Mouse (Mus musculus): ENCODE data around the gene Mrgprf.

Gene Mrgprf

DNA sequence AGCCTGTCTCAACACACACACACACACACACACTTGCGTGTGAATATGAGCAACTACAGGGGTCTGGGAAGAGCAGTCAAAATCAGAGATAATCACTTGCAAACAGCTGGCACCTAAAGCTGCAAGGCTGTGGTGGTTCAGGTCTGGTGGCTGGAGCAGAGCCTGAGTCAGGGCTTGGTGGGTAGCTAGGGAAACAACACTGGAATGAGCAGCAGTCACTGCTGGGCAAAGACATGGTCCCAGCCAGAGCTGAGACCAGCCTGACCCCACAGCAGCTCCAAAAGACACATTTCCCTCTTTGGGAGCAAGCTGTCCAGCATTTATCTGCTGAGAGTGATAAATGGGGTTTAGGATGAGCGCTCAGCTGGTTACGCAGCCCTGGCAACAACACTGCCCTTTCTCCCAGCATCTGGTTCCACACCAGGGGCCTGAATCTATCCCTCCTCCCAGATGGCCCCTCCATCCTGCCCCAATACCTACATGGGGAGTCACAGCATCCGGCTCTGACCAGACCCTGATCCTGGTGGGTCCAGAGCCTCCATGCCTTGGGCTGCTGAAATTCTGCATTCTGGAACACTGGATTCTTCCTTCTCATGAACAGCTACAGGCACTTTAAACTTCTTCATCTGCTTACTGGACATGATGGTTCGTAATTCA is 39.7 kb downstream of the Mrgprf start:
- DNase-seq = no peak
